Mouse (Mus musculus): ENCODE data around the gene Cdk20. TPM values are rescaled to one million over a fixed set of nuclear protein-coding genes. Genes with fewer than 3 reads are reported as not detected.
"Not testable (repeated sequence)": the region's sequence is repeated elsewhere in the genome, so short reads cannot be mapped to it uniquely, and the experiment has no call there.

The Cdk20 gene
- polyA plus RNA-seq, 1 experiment from 2014 or later = 11.8 TPM

GRCm38 (mm10) chr13:64438863-64439452, 6.8 kb downstream of the Cdk20 start:
- Histone ChIP-seq H3K27ac (no peak overlapping the region), H3K4me1 (no peaks in the 10 kb centered on the region), H3K9me3 (replicated peaks) (no peaks in the 10 kb centered on the region), H3K36me3 (0 out of 2 replicates have a peak, but pooled peaks cover 2% of the 10 kb centered on the region), H3K27me3 (ENCODE audit: low read depth, poor library complexity, severe bottlenecking) (no peaks in the 10 kb centered on the region), H3K4me3 (no peak overlapping the region)
- DNase-seq (ENCODE audit: low spot score) = peak; percentile 72
- 60% methylated on average over 9 of the region's 9 CpGs for WGBS

GRCm38 (mm10) chr13:64439471-64439870, 7.4 kb downstream of the Cdk20 start:
- H3K4me3 ChIP-seq = no peak overlapping the region
- 84% methylated on average over 5 of the region's 5 CpGs for WGBS
- no peaks in the 10 kb centered on the region for H3K9me3 ChIP-seq (replicated peaks)
- no peaks in the 10 kb centered on the region for H3K4me1 ChIP-seq
- no peak overlapping the region for H3K27ac ChIP-seq
- 0 out of 2 replicates have a peak, but pooled peaks cover 2% of the 10 kb centered on the region for H3K36me3 ChIP-seq
- H3K27me3 ChIP-seq (ENCODE audit: low read depth, poor library complexity, severe bottlenecking) = no peaks in the 10 kb centered on the region
- no peak for DNase-seq (ENCODE audit: low spot score)

GRCm38 (mm10) chr13:64440592-64440991, 8.5 kb downstream of the Cdk20 start:
- Histone ChIP-seq H3K27me3 (ENCODE audit: low read depth, poor library complexity, severe bottlenecking) (no peaks in the 10 kb centered on the region), H3K36me3 (0 out of 2 replicates have a peak, but pooled peaks cover 2% of the 10 kb centered on the region), H3K4me3 (no peak overlapping the region), H3K4me1 (no peaks in the 10 kb centered on the region), H3K27ac (no peak overlapping the region), H3K9me3 (replicated peaks) (no peaks in the 10 kb centered on the region)
- 85% methylated on average over 4 of the region's 4 CpGs for WGBS
- DNase-seq (ENCODE audit: low spot score) = no peak

- no peak overlapping the region for H3K4me3 ChIP-seq
- no peaks in the 10 kb centered on the region for H3K9me3 ChIP-seq (replicated peaks)
- 59% methylated on average over 4 of the region's 4 CpGs for WGBS
- no peak overlapping the region for H3K27ac ChIP-seq
- H3K36me3 ChIP-seq = 0 out of 2 replicates have a peak, but pooled peaks cover 2% of the 10 kb centered on the region
- peak; percentile 57 for DNase-seq (ENCODE audit: low spot score)
- no peaks in the 10 kb centered on the region for H3K4me1 ChIP-seq
- no peaks in the 10 kb centered on the region for H3K27me3 ChIP-seq (ENCODE audit: low read depth, poor library complexity, severe bottlenecking)
Observed at GRCm38 (mm10) chr13:64443263-64443894, 11.3 kb downstream of the Cdk20 start.

GRCm38 (mm10) chr13:64445254-64445920, 13.3 kb downstream of the Cdk20 start:
- Histone ChIP-seq H3K27ac (no peak overlapping the region), H3K4me1 (no peaks in the 10 kb centered on the region), H3K36me3 (no peaks in the 10 kb centered on the region), H3K4me3 (no peak overlapping the region), H3K27me3 (ENCODE audit: low read depth, poor library complexity, severe bottlenecking) (no peaks in the 10 kb centered on the region), H3K9me3 (replicated peaks) (no peaks in the 10 kb centered on the region)
- DNase-seq (ENCODE audit: low spot score) = no peak
- WGBS = 79% methylated on average over 9 of the region's 9 CpGs

- Histone ChIP-seq H3K27ac (no peak overlapping the region), H3K4me3 (no peak overlapping the region), H3K36me3 (no peaks in the 10 kb centered on the region), H3K27me3 (ENCODE audit: low read depth, poor library complexity, severe bottlenecking) (no peaks in the 10 kb centered on the region), H3K4me1 (no peaks in the 10 kb centered on the region), H3K9me3 (replicated peaks) (no peaks in the 10 kb centered on the region)
- 3% methylated on average over 1 of the region's 1 CpGs for WGBS
- DNase-seq (ENCODE audit: low spot score) = no peak
Observed at GRCm38 (mm10) chr13:64447947-64448346, 15.8 kb downstream of the Cdk20 start.

GRCm38 (mm10) chr13:64448729-64449128, 16.6 kb downstream of the Cdk20 start:
- Histone ChIP-seq H3K4me3 (no peak overlapping the region), H3K36me3 (no peaks in the 10 kb centered on the region), H3K9me3 (replicated peaks) (no peaks in the 10 kb centered on the region), H3K4me1 (no peaks in the 10 kb centered on the region), H3K27ac (no peak overlapping the region), H3K27me3 (ENCODE audit: low read depth, poor library complexity, severe bottlenecking) (no peaks in the 10 kb centered on the region)
- no peak for DNase-seq (ENCODE audit: low spot score)
- WGBS = 83% methylated on average over 5 of the region's 5 CpGs

GRCm38 (mm10) chr13:64450001-64450794, 18.1 kb downstream of the Cdk20 start:
- 82% methylated on average over 7 of the region's 7 CpGs for WGBS
- Histone ChIP-seq H3K4me3 (no peak overlapping the region), H3K27ac (no peak overlapping the region), H3K4me1 (no peaks in the 10 kb centered on the region), H3K27me3 (ENCODE audit: low read depth, poor library complexity, severe bottlenecking) (no peaks in the 10 kb centered on the region), H3K36me3 (no peaks in the 10 kb centered on the region), H3K9me3 (replicated peaks) (no peaks in the 10 kb centered on the region)
- DNase-seq (ENCODE audit: low spot score) = no peak

GRCm38 (mm10) chr13:64457225-64457978, 25.3 kb downstream of the Cdk20 start:
- H3K36me3 ChIP-seq; DNase-seq (ENCODE audit: low spot score); H3K4me1 ChIP-seq; H3K9me3 ChIP-seq (replicated peaks); H3K27ac ChIP-seq; H3K4me3 ChIP-seq; H3K27me3 ChIP-seq (ENCODE audit: low read depth, poor library complexity, severe bottlenecking): not testable (repeated sequence)
- WGBS = 94% methylated on average over 19 of the region's 19 CpGs

GRCm38 (mm10) chr13:64458181-64458580, 26.1 kb downstream of the Cdk20 start:
- Histone ChIP-seq H3K4me1 (no peaks in the 10 kb centered on the region), H3K4me3 (no peak overlapping the region), H3K36me3 (no peaks in the 10 kb centered on the region), H3K27ac (no peak overlapping the region), H3K27me3 (ENCODE audit: low read depth, poor library complexity, severe bottlenecking) (no peaks in the 10 kb centered on the region), H3K9me3 (replicated peaks) (no peaks in the 10 kb centered on the region)
- 93% methylated on average over 14 of the region's 14 CpGs for WGBS
- no peak for DNase-seq (ENCODE audit: low spot score)

- no peak overlapping the region for H3K27ac ChIP-seq
- WGBS = 90% methylated on average over 2 of the region's 2 CpGs
- no peak for DNase-seq (ENCODE audit: low spot score)
Observed at GRCm38 (mm10) chr13:64462581-64462980, 30.5 kb downstream of the Cdk20 start.

GRCm38 (mm10) chr13:64465166-64465565, 33.1 kb downstream of the Cdk20 start:
- H3K27me3 ChIP-seq (ENCODE audit: low read depth, poor library complexity, severe bottlenecking) = no peaks in the 10 kb centered on the region
- H3K4me3 ChIP-seq = no peak overlapping the region
- no peaks in the 10 kb centered on the region for H3K36me3 ChIP-seq
- no peaks in the 10 kb centered on the region for H3K4me1 ChIP-seq
- no peak for DNase-seq (ENCODE audit: low spot score)
- 82% methylated on average over 9 of the region's 9 CpGs for WGBS
- H3K27ac ChIP-seq = no peak overlapping the region
- no peaks in the 10 kb centered on the region for H3K9me3 ChIP-seq (replicated peaks)

More at GRCm38 (mm10) chr13:64462581-64462980, 30.5 kb downstream of the Cdk20 start:
- Histone ChIP-seq H3K4me3 (no peak overlapping the region), H3K9me3 (replicated peaks) (no peaks in the 10 kb centered on the region), H3K4me1 (no peaks in the 10 kb centered on the region), H3K36me3 (no peaks in the 10 kb centered on the region), H3K27me3 (ENCODE audit: low read depth, poor library complexity, severe bottlenecking) (no peaks in the 10 kb centered on the region)

All from limb, embryonic 10.5 days (tissue).